Mouse (Mus musculus) embryonic stem cell, embryonic (primary cell): ENCODE results near the gene Med29.

Experiments used
- CTCF ChIA-PET, 4 experiments: fragments of 300-600 bp in 2 of 4; fragments of 350-600 bp in 2 of 4; sonication (Branson Sonifier 250); formaldehyde crosslinking; loops; one replicate each; lab custom pipeline; 2022; ENCODE audit warnings: inconsistent platforms in 2 of 4; lab: Charles Lee
- POLR2A ChIA-PET, 4 experiments: fragments of 300-600 bp in 2 of 4; fragments of 350-600 bp in 2 of 4; sonication (Branson Sonifier 250); formaldehyde crosslinking; loops; one replicate each; lab custom pipeline; 2022; ENCODE audit warnings: antibody characterized with exemption in 4 of 4, inconsistent platforms in 1 of 4; lab: Charles Lee

Med29 gene

DNA sequence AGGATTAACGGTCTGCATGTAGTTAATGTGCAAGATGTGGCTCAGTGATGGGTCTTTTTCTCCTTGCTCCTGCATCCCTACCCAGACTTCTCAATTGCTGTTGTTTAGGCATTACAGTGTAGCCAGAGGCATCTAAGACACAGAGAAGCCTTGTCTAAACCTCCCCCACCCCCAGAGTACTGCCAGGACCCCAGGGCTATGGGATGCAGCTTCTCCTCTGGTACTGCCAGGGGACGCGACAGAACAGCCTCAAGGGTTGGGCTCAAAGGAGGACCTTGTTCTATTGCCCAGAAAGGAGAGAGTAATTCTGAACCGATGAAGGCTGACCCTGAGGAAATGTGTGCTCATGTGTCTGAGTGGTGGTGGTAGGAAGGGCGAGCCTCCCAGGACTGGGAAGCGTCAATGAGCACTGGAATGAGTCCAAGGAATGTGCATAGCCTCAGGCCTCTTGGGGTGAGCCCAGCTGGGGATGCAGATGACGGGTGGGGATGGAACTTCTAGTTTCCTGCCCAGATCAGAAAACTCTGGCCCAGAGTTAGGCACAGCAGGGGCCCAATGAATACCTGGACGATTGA is 25.7 kb upstream of the Med29 start:
- POLR2A ChIA-PET: interaction anchor here in 3 of 4 experiments (0.6 to 1.9 kb wide), 8 partner anchors 13 to 475 kb away, joined by 3 to 7 read pairs (median 3); partner anchors contain the start of genes Med29 (in 2 of the 3), Paf1 (in 2 of the 3) and Gmfg (in 1 of the 3)
- CTCF ChIA-PET: interaction anchor here in 2 of 4 experiments (0.6 to 1.7 kb wide), 3 partner anchors 18 to 226 kb away, joined by 3 to 5 read pairs (median 3); partner anchors contain the start of genes Gmfg (in 1 of the 2), Med29 (in 1 of the 2) and Paf1 (in 1 of the 2)

DNA sequence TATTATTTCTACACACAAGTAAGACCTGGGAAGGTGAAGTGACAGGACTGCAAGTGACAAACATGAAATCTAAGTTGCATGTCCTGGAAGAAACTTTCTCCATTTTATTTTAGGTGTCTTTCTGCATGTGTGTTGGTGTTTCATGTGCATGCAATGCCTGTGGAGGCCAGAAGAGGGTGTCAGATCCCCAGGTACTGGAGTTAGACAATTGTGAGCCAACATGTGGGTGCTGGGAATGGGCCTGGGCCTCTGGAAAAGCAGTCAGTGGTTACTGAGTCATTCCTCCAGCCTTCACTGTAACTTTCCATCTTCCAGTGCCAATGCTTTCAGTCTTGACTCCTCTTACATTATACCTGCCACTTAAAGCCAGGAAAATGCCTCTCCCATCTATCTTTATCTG is 24.9 kb upstream of the Med29 start:
- CTCF ChIA-PET: interaction anchor here in 1 of 4 experiments (1.0 to 1.7 kb wide), 2 partner anchors 19 to 25 kb away, joined by 3 to 5 read pairs; partner anchors contain the start of genes Gmfg, Med29 and Paf1
- POLR2A ChIA-PET: interaction anchor here in 3 of 4 experiments (1.0 to 1.9 kb wide), 6 partner anchors 12 to 67 kb away, joined by 3 to 7 read pairs (median 6); partner anchors contain the start of genes Gmfg (in 1 of the 3), Med29 (in 1 of the 3), Paf1 (in 1 of the 3) and Rps16 (in 1 of the 3)

DNA sequence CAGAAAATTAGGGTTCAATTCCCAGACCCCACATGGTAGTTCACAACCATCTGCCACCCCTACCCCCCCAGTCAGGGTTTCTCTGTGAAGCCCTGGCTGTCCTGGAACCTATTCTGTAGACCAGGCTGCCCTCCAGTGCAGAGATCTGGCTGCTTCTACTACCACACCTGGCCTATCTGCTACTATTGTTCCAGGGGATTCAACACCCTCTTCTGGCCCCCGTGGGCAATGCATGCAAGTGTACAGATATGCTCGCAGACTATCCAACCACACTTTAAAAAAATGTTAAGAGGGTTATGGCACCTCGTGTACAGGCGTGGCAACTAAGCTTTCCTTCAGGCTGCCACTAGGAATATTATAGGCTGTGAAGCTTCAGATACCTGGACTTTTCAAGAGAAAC is 20.3 kb upstream of the Med29 start:
- ChIA-PET POLR2A (interaction anchor here in 3 of 4 experiments (0.8 to 2.2 kb wide), 6 partner anchors 11 to 21 kb away, joined by 3 to 12 read pairs (median 3); partner anchors contain the start of genes Med29 (in 2 of the 3) and Paf1 (in 2 of the 3)), CTCF (interaction anchor here in 3 of 4 experiments (0.6 to 1.5 kb wide), 3 partner anchors 28 to 367 kb away, joined by 3 read pairs; partner anchors contain the start of genes Mrps12 (in 1 of the 3) and Sars2 (in 1 of the 3))

DNA sequence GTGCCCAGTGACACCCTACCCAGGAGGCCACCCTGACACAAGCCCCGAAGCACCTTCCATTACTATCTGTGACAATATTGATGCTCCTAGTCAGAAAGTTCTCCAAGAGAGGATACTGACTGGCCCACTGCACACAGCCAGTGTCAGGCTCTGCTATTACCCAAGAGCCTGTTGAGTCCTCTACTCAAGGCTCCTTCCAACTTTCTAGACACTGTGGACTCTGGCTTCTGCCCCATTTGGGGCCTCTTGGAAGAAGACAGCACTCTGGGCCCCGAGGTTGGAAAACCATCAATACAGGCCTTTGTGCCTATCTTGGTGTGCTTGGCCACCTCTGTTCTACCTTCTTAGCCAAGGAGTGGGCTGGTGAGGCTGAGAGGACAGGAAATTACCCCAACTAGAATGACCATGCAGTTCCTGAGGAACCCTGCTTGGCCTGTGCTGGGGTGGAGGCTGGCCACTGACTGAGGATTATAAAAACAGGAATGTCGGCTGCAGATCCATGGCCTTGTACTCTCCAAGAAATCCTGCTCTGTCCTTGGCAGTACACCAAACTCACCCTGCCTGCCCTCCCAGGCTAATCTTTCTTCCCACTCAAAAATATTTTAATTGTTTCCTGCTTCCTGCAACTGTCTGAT is 18.4 kb upstream of the Med29 start:
- CTCF ChIA-PET: no interaction called here

DNA sequence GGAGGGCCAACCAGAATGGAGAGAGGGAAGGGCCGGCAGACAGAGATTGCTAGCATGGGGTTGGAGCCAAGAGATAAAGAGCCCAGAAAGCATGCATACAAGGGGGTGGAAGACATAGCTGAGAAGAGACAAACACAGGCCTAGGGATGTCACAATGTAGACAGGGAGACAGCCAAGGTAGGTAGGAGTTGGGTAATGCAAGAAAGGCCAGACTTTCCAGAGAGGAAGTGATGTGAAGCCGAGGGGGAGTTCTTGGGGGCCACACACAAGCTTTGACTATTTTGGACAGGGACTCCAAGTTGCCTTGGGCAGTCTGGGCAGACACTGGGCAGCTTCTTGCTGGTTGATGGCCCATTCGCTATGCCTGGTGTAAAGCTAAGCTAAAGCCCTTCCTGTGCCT is 9.4 kb upstream of the Med29 start:
- ChIA-PET CTCF (interaction anchor here in 1 of 4 experiments (1.1 kb wide), 1 partner anchor 35 kb away, joined by 3 read pairs; the partner anchor contains the start of gene Gmfg), POLR2A (interaction anchor here (0.6 to 37.0 kb wide), 17 partner anchors 9 to 62 kb away, joined by 3 to 1116 read pairs (median 3); partner anchors contain the start of genes Med29 (in 3 of the 4), Paf1 (in 3 of the 4), Rps16 (in 2 of the 4) and Gmfg (in 1 of the 4))

More for the DNA sequence above, 18.4 kb upstream of the Med29 start:
- POLR2A ChIA-PET: interaction anchor here in 3 of 4 experiments (0.6 to 7.8 kb wide), 5 partner anchors 14 to 1486 kb away, joined by 3 to 47 read pairs (median 3); partner anchors contain the start of genes Med29 (in 2 of the 3) and Paf1 (in 2 of the 3)

DNA sequence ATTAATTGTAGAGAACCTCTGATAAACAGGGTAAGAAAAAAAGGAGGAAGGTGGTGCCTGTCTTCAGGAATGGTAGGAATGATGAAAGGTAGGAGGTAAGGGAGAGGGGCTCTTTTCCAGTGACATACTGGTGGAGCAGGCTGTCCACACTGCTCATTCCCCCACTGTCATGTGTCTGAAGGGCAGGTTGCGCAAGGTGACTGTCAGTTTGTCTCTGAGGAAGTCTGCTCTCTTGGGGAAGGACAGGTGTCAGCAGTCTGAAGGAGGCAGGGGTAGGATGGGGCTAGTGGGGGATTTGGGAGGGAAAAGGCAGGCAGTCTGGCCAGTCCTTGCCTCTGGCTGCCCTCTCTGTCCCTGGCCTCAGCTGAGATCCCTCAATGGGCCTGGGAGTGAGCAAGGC is 8.5 kb upstream of the Med29 start:
- POLR2A ChIA-PET: interaction anchor here in 3 of 4 experiments (0.6 to 37.0 kb wide), 10 partner anchors 8 to 118 kb away, joined by 3 to 1116 read pairs (median 5); partner anchors contain the start of genes Med29 (in 2 of the 3), Paf1 (in 2 of the 3), Rps16 (in 2 of the 3) and Supt5 (in 1 of the 3)
- CTCF ChIA-PET: no interaction called here

DNA sequence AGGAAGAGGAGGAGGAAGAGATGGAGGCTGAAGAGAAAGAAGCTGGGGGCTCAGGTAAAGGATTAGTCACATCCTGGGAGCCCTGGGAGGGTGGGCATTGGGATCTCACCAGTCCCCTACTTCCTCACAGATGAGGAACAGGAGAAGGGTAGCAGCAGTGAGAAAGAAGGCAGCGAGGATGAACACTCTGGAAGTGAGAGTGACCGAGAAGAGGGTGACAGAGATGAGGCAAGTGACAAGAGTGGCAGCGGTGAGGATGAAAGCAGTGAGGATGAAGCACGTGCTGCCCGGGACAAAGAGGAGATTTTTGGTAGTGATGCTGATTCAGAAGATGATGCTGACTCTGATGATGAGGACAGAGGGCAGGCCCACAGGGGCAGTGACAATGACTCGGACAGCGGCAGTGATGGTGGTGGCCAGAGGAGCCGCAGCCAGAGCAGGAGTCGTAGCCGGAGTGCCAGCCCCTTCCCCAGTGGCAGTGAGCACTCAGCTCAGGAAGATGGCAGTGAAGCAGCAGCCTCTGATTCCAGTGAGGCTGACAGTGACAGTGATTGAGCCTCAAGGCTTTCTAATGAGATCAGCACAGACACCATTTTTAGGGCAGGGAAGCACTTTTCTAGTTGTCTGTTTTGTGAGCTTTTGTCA is 6.3 kb upstream of the Med29 start:
- POLR2A ChIA-PET: interaction anchor here in 2 of 4 experiments (0.7 to 37.0 kb wide), 8 partner anchors 11 to 198 kb away, joined by 4 to 1116 read pairs (median 6); partner anchors contain the start of genes Plekhg2 (in 2 of the 2), Rps16 (in 2 of the 2), Zfp36 (in 2 of the 2) and Supt5 (in 1 of the 2)
- CTCF ChIA-PET: interaction anchor here in 2 of 4 experiments (1.1 to 1.2 kb wide), 2 partner anchors 17 to 912 kb away, joined by 3 read pairs; partner anchors contain the start of gene Sertad1 (in 1 of the 2)

DNA sequence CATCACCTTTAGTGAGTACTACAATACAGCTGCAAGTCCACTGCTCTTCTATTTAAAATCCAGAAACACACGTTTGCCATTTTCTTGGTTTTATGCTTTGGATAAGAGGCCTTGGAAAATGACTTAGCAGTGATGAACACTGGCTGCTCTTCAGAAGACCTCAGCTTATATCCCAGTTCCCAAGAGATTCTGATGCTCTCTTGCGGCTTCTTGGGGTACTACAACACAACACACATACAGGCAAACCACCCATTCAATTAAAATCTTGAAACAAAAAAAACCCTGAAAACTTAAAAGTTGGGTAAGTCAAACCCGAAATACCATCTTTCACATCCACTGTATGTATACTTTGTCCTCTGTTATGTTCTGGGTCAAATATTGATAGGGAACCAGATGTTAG is 5.5 kb upstream of the Med29 start:
- POLR2A ChIA-PET: interaction anchor here in 2 of 4 experiments (0.6 to 37.0 kb wide), 12 partner anchors 10 to 199 kb away, joined by 3 to 1116 read pairs (median 5); partner anchors contain the start of genes Plekhg2 (in 2 of the 2), Rps16 (in 2 of the 2), Zfp36 (in 2 of the 2) and Gmfg (in 1 of the 2)
- CTCF ChIA-PET: interaction anchor here in 3 of 4 experiments (0.5 to 1.5 kb wide), 13 partner anchors 9 to 911 kb away, joined by 3 to 6 read pairs (median 3); partner anchors contain the start of genes Sertad1 (in 1 of the 3) and Supt5 (in 1 of the 3)

DNA sequence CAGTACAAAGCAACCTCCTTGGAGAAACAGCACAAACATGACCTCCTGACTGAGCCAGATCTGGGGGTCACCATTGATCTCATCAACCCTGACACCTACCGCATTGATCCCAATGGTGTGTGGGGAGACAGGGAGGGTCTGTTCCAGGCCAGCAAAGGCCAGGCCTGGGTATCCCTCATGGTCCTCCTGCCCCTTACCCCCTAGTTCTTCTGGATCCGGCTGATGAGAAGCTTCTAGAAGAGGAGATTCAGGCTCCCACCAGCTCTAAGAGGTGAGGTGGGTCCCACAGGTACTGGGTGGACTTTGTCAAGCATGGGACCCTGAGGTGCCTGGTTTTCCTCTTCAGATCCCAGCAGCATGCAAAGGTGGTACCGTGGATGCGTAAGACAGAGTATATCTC is 2.9 kb upstream of the Med29 start:
- POLR2A ChIA-PET: interaction anchor here in 3 of 4 experiments (4.0 to 37.0 kb wide), 6 partner anchors 9 to 49 kb away, joined by 21 to 1116 read pairs (median 205); partner anchors contain the start of genes Plekhg2 (in 2 of the 3), Zfp36 (in 2 of the 3), Rps16 (in 1 of the 3) and Supt5 (in 1 of the 3)
- CTCF ChIA-PET: interaction anchor here in 1 of 4 experiments (3.1 kb wide), 1 partner anchor 42 kb away, joined by 12 read pairs; the partner anchor contains the start of gene Gmfg

DNA sequence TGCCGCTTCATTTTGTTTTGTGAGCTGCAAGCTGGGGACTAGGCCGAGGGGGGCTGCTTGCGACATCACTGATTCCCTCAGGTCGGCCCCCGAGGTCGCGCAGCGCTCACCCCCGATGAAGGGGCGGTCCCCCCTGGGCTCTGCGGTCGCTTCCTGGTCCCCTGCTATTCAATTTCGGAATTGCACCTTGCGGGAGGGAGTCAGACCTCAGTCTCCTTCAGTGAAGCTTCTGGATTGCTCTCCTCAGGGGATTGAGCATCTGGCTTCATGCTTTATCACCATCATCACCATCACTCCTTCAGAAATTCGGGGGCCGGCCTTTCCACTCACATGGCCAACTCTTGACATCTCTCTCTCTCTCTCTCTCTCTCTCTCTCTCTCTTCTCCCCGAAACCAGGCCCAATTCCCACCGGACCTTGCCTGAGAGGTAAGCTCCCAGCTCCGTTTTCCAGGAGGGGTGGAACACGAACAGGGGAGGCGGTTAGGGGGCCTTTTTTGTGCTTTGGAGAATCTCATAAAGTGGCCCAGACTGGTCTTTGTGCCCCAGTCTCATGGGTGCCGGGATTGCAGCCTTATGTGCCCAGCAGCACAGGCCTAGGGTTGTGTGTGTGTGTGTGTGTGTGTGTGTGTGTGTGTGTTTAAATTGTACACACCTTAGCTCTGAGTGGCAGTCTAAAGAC is 904 bp upstream of the Med29 start:
- CTCF ChIA-PET: interaction anchor here in 3 of 4 experiments (0.5 to 3.1 kb wide), 16 partner anchors 14 to 579 kb away, joined by 3 to 12 read pairs (median 4); partner anchors contain the start of genes Eid2b (in 1 of the 3), Gmfg (in 1 of the 3), Mrps12 (in 1 of the 3) and Rps16 (in 1 of the 3)
- POLR2A ChIA-PET: interaction anchor here (0.6 to 37.0 kb wide), 91 partner anchors 9 to 886 kb away, joined by 3 to 1116 read pairs (median 5); partner anchors contain the start of genes Rps16 (in 3 of the 4), Supt5 (in 3 of the 4), Zfp36 (in 3 of the 4) and Fbl (in 2 of the 4)

DNA sequence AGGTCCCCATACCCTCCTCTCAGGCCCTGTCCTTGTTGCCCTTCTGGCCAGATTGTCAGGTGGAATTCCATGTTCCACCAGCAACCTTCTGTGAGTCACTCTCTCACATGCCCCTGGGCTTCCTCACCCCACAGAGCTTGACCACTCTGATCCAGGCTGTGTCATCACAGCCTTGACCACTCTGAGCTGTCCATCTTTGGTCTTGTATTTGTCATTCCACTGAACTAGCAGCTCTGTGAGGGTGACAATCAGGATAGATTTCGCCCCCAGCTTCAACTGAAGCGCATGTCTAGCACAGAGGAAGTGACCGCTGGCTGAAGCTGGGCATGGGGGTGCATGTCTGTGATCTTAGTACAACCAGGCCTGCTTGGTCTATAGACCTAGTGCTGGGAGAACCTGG is 2.2 kb downstream of the Med29 start:
- CTCF ChIA-PET: no interaction called here
- POLR2A ChIA-PET: interaction anchor here in 3 of 4 experiments (0.5 to 37.0 kb wide), 7 partner anchors 8 to 157 kb away, joined by 3 to 1116 read pairs (median 50); partner anchors contain the start of genes Plekhg2 (in 2 of the 3), Supt5 (in 2 of the 3), Zfp36 (in 2 of the 3) and Rps16 (in 1 of the 3)

DNA sequence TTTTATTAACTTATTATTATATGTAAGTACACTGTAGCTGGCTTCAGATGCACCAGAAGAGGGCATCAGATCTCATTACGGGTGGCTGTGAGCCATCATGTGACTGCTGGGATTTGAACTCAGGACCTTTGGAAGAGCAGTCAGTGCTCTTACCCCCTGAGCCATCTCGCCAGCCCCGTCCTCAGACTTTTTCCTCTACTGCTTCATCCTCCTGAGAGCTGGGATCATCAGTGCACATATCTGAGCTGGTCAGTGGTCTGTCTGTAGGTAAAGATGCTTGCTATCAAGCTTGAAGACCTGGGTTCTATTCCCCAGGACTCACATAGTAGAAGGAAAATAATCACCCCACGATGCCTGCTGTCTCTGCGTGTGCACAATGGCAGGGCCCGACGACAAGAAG is 5.1 kb downstream of the Med29 start:
- POLR2A ChIA-PET: interaction anchor here (0.6 to 37.0 kb wide), 16 partner anchors 9 to 303 kb away, joined by 3 to 1116 read pairs (median 4); partner anchors contain the start of genes Plekhg2 (in 2 of the 4), Rps16 (in 2 of the 4), Supt5 (in 2 of the 4) and Zfp36 (in 2 of the 4)
- CTCF ChIA-PET: interaction anchor here (0.6 to 2.1 kb wide), 12 partner anchors 11 to 354 kb away, joined by 3 to 11 read pairs (median 3); partner anchors contain the start of genes Mrps12 (in 1 of the 4), Rps16 (in 1 of the 4) and Sars2 (in 1 of the 4)

DNA sequence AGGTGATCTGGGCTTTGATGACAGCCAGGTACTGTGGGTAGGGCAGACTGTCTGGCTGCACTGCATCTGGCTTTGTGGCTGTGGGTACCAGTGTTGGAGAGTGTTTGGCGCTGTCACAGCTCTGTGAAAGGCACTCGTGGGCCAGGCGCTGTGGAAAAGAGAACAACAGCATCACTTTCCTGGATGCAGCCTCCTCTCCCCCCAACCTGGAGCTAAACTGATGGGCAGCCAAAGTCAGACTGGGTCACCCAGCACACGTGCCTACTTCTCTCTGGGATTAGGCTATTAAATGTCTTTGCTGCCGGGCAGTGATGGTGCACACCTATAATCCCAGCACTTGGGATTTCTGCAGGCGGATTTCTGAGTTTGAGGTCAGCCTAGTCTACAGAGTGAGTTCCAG is 5.6 kb downstream of the Med29 start:
- ChIA-PET POLR2A (interaction anchor here (0.7 to 37.0 kb wide), 15 partner anchors 8 to 244 kb away, joined by 3 to 1116 read pairs (median 5); partner anchors contain the start of genes Plekhg2 (in 2 of the 4), Rps16 (in 2 of the 4), Supt5 (in 2 of the 4) and Zfp36 (in 2 of the 4)), CTCF (interaction anchor here (0.5 to 2.1 kb wide), 13 partner anchors 11 to 355 kb away, joined by 3 to 11 read pairs (median 3); partner anchors contain the start of genes Mrps12 (in 1 of the 4), Plekhg2 (in 1 of the 4) and Sars2 (in 1 of the 4))

DNA sequence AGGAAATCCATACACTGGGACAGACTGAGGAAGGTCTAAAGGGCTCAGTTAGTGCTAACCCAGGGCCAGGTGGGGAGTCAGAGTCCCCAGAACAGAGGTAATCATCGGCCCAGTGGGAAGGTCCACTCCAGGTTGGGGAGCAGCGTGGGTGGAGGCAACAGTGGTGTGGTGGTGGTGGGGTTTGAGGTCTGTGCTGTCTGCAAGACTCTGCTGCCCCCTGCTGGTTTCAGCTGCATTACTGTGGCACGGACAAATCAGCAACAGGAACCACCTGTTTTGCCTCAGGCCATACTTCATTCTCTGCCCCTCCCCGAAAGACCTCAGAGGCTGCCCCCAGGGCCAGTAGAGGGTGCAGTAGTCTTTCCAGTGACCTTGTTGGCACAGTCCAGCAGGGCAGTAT is 6.0 kb downstream of the Med29 start:
- POLR2A ChIA-PET: interaction anchor here in 3 of 4 experiments (0.6 to 37.0 kb wide), 17 partner anchors 8 to 347 kb away, joined by 3 to 1116 read pairs (median 5); partner anchors contain the start of genes Plekhg2 (in 2 of the 3), Rps16 (in 2 of the 3), Supt5 (in 2 of the 3) and Zfp36 (in 2 of the 3)
- CTCF ChIA-PET: interaction anchor here (0.5 to 2.1 kb wide), 14 partner anchors 11 to 322 kb away, joined by 3 to 11 read pairs (median 4); partner anchors contain the start of genes Gmfg (in 1 of the 4) and Plekhg2 (in 1 of the 4)

DNA sequence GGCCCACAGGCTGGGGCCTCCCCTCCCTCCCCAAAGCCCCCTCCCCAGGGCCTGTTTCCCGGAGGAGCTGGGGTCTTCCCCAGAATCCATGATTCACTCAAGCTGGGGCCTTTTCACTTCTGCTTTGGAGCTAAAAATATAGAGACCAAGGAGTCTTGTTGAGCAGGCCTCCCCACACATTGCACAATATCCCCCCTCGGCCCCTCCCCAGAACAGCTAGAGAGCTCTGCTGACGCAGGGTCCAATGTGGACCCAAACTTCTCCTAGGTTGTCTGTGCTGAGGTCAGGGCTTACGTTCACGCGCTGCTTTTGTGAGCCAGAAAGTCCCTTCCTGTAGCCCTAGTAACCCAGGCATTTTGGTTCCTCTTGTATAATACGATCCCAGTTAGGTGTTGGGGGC is 6.5 kb downstream of the Med29 start:
- POLR2A ChIA-PET: interaction anchor here in 3 of 4 experiments (0.6 to 37.0 kb wide), 16 partner anchors 7 to 347 kb away, joined by 3 to 1116 read pairs (median 4); partner anchors contain the start of genes Plekhg2 (in 2 of the 3), Rps16 (in 2 of the 3), Supt5 (in 2 of the 3) and Zfp36 (in 2 of the 3)
- CTCF ChIA-PET: interaction anchor here in 3 of 4 experiments (0.6 to 2.1 kb wide), 11 partner anchors 11 to 175 kb away, joined by 3 to 11 read pairs (median 4); partner anchors contain the start of genes Gmfg (in 1 of the 3) and Plekhg2 (in 1 of the 3)
